Mouse (Mus musculus) neural tube, embryonic 14.5 days (tissue): ENCODE measurements at regions not wholly inside any gene's neighbourhood (a gene's known extent, or its start where the extent isn't known, plus 50 kb on each side); places are given as distances from the start of the nearest gene placed in this dataset.

Experiments
- ATAC-seq: fragments of 200-750 bp; cut with Nextera tagmentation; 2 replicates; pipeline ENCODE4 v1.8.0; 2017; ENCODE audit warnings: low read depth, mild to moderate bottlenecking, moderate TSS enrichment, moderate library complexity
- H3K27ac ChIP-seq: fragments of 300-500 bp; sonication (generic); 2 replicates; pipeline ENCODE4 v1.5.1; 2014; ENCODE audit warnings: low read depth, mild to moderate bottlenecking, control low read depth, low read length, moderate library complexity, mixed read lengths
- H3K27me3 ChIP-seq: fragments of 300-500 bp; sonication (generic); 2 replicates; pipeline ENCODE4 v1.6.1; 2014; ENCODE audit warnings: low read length; ENCODE audit not compliant: control insufficient read depth, insufficient read depth
- H3K36me3 ChIP-seq: fragments of 300-500 bp; sonication (generic); 2 replicates; pipeline ENCODE4 v1.6.1; 2014; ENCODE audit warnings: low read length, mixed read lengths; ENCODE audit not compliant: control insufficient read depth, insufficient read depth
- H3K4me1 ChIP-seq: fragments of 300-500 bp; sonication (generic); 2 replicates; pipeline ENCODE4 v1.6.1; 2014; ENCODE audit warnings: low read length; ENCODE audit not compliant: control insufficient read depth, insufficient read depth
- H3K4me2 ChIP-seq: fragments of 300-500 bp; sonication (generic); 2 replicates; pipeline ENCODE4 v1.6.1; 2014; ENCODE audit warnings: mild to moderate bottlenecking, low read depth, low read length, control low read depth
- H3K4me3 ChIP-seq: fragments of 300-500 bp; sonication (generic); 2 replicates; pipeline ENCODE4 v1.5.1; 2014; ENCODE audit warnings: low read depth, low read length, control low read depth, mixed read lengths
- H3K9ac ChIP-seq: fragments of 300-500 bp; sonication (generic); replicated peaks from 2 replicates; pipeline ENCODE4 v1.6.1; 2014; ENCODE audit warnings: low read depth, mild to moderate bottlenecking, control low read depth, low read length, mixed read lengths
- H3K9me3 ChIP-seq: fragments of 300-500 bp; sonication (generic); 2 replicates; pipeline ENCODE4 v1.6.1; 2016; ENCODE audit warnings: low read length; ENCODE audit not compliant: control insufficient read depth
- WGBS: fragments of 180-500 bp; shearing (Covaris S2); extraction: QIAGEN DNeasy Blood & Tissue Kit; methylation state at CpG from one replicate; pipeline ENCODE4 v1.1.7; 2014; 5-methylcytosine and 5-hydroxymethylcytosine counted together

DNA sequence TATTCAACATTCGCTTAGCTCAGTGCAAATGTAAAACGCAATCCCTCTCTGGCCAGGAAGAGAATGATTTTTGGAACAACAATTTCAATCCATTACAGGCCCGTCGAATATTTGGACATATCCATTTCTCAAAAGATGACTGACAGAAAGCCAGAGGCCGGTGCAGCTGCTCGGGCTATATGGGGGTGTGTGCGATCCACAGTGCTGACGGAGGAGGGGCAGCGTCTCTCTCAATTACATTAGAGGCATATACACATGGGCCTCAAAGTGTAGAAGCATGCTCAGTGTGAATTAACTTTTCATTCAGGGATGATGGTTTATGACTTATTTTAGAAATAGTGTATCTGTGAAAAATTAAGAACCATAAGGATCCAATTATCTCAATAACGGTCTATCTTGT is 483.4 kb upstream of the Cdh4 start:
- no peaks in the 10 kb centered on the region for H3K27me3 ChIP-seq
- H3K4me3 ChIP-seq: no peak overlapping the region
- H3K36me3 ChIP-seq: no peaks in the 10 kb centered on the region
- no peak for ATAC-seq
- 83% methylated on average over 10 of the region's 10 CpGs for WGBS
- no peak overlapping the region for H3K27ac ChIP-seq
- no peak overlapping the region for H3K4me2 ChIP-seq
- H3K4me1 ChIP-seq: no peaks in the 10 kb centered on the region
- H3K9ac ChIP-seq: no peak overlapping the region
- no peaks in the 10 kb centered on the region for H3K9me3 ChIP-seq

DNA sequence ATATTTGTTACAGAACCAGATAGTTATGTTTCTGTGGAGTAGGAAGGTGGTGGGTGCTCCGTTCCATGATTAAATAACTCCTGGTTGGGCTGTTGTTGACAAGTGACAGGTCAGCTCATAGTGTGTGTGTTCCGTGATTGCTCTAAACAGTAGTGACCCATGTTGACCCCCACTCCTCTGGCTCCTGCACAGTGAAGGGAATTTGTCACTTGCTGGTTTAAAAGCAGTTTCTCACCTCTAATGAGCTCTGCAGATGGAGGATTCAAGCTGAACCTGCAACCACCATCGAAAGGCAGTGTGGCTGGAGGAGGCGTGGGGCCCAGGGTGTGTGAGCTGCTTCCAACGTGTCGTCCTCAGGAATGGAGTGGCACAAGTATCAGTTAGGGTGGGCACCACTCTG is 482.6 kb upstream of the Cdh4 start:
- Histone ChIP-seq H3K27ac (no peak overlapping the region), H3K36me3 (no peaks in the 10 kb centered on the region), H3K27me3 (no peaks in the 10 kb centered on the region), H3K9ac (no peak overlapping the region), H3K4me1 (no peaks in the 10 kb centered on the region), H3K9me3 (no peaks in the 10 kb centered on the region), H3K4me3 (no peak overlapping the region), H3K4me2 (no peak overlapping the region)
- WGBS: 74% methylated on average over 6 of the region's 6 CpGs
- ATAC-seq: no peak

DNA sequence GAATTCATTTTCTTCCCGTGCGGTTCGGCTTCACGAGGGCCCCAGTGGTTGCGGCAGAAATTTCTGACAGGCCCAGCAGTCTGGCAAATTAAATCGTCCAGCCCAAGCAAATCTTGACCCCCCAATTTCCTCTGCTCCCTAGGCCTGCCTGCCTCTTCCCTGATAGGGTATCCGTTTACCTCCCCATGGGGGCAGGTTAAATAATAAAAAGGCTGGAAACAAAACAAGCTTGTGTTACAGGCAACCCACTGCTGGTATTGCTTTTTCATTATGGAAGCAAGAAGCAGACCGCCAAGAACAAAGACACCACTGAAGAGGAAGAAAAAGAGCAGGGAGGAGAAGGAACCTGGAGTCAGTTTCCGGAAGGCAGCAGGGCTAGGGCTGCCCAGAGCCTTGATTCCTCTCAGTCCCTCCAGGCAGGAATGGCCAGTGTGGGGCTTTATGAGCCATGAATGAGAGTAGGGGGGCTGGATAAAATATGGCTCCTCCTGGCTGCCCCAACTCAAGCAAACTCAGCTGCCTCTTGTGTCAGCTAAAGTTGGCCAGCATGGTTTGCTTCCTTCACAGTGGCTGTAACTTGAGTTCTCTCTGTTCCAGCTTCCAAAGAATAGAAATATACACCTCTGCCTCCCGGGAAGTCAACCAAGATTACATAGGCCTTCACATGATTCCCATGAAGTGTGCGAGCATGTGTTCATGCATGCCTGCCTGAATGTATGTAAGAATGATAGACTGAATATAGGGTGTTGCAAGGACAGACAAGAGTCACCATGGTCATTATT is 474.5 kb upstream of the Cdh4 start:
- no peak overlapping the region for H3K9ac ChIP-seq
- no peak overlapping the region for H3K27ac ChIP-seq

DNA sequence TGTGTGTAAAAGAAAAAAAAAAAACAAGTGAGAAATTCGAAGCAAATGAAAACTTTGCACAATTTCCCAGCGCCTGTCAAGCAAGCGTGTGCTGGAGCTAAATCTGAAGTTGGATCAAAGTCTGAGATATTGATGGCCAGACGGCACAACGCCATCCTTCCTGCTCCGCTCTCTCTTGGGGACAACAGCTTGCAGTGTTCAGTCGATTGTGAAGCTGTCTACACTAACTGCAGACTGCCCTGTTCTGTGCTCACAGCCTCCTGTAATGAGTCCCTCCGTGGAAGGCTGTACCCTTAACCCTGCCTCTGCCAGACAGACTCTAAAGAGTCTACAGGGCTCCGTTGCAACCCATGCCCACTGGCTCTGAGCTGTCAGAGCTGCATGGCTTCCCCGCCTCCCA is 472.5 kb upstream of the Cdh4 start:
- no peak overlapping the region for H3K4me2 ChIP-seq
- H3K27me3 ChIP-seq: no peaks in the 10 kb centered on the region
- H3K9me3 ChIP-seq: no peaks in the 10 kb centered on the region
- H3K4me3 ChIP-seq: no peak overlapping the region
- ATAC-seq: no peak
- H3K4me1 ChIP-seq: no peaks in the 10 kb centered on the region
- H3K27ac ChIP-seq: no peak overlapping the region
- WGBS: 61% methylated on average over 10 of the region's 10 CpGs
- H3K9ac ChIP-seq: no peak overlapping the region
- no peaks in the 10 kb centered on the region for H3K36me3 ChIP-seq

More for the DNA sequence above, 474.5 kb upstream of the Cdh4 start:
- no peaks in the 10 kb centered on the region for H3K36me3 ChIP-seq
- H3K4me1 ChIP-seq: no peaks in the 10 kb centered on the region
- ATAC-seq: no peak
- H3K9me3 ChIP-seq: no peaks in the 10 kb centered on the region
- no peak overlapping the region for H3K4me2 ChIP-seq
- WGBS: 53% methylated on average over 11 of the region's 11 CpGs
- H3K4me3 ChIP-seq: no peak overlapping the region
- no peaks in the 10 kb centered on the region for H3K27me3 ChIP-seq

DNA sequence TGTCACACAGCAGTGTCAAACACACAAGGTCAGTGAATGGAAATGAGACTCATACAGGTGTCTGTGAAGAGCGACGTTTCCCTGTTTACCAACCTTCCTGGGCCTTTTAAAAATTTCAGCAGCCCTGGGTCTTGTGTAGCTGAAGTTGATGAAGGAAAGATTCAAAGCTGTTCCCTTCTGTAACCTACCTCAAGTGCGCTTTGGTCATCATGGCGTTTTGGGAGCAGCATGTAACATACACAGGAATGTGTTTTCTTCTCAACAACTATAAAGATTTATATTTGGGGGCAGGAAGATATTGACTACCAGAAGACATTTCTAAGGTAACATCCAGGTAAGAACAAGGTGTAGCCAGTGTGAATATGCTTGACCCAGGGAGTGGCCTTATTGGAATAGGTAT is 466.9 kb upstream of the Cdh4 start:
- no peak overlapping the region for H3K4me2 ChIP-seq
- H3K4me1 ChIP-seq: no peaks in the 10 kb centered on the region
- no peak for ATAC-seq
- H3K9ac ChIP-seq: no peak overlapping the region
- no peaks in the 10 kb centered on the region for H3K27me3 ChIP-seq
- no peak overlapping the region for H3K4me3 ChIP-seq
- H3K36me3 ChIP-seq: no peaks in the 10 kb centered on the region
- 95% methylated on average over 4 of the region's 4 CpGs for WGBS
- no peaks in the 10 kb centered on the region for H3K9me3 ChIP-seq
- H3K27ac ChIP-seq: no peak overlapping the region

DNA sequence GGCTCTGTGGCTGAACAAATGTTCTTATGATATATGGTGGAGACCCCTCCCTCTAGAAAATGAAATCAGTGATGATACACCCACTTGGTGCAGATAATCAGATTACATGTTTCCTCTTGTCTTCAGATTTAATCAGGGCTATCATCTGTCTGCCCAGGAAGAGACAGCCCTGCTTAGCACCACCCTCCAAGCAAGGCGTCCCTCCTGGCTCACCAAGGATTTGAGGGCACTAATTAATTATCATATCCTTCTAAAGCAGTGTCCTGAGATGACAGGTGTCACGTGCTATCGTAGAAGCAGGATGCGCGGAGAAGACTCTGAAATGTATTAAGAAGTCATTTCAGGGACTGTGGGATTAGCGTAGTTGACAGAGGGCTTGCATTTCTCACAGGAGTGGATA is 466.2 kb upstream of the Cdh4 start:
- Histone ChIP-seq H3K27ac (no peak overlapping the region), H3K4me2 (no peak overlapping the region), H3K27me3 (no peaks in the 10 kb centered on the region), H3K9ac (no peak overlapping the region), H3K9me3 (no peaks in the 10 kb centered on the region), H3K36me3 (no peaks in the 10 kb centered on the region), H3K4me3 (no peak overlapping the region), H3K4me1 (no peaks in the 10 kb centered on the region)
- WGBS: 74% methylated on average over 6 of the region's 6 CpGs
- ATAC-seq: no peak

DNA sequence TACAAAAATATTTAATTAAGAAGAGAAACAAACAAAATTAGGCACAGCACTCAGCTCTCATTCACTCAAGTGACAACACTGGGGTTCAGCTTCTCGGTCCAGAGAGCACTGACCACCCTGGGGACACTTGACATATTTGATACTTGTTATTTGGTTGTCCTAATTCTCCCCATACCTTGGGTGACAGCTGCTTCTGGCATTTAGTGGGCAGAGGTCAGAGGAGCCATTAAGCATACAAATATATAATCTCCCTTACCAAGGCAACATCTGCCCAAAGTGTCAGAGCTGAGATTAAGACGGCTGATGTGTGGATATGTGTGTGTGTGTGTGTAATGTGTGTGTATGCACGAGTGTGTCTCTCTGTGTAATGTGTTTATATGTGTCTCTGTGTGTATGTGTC is 465.7 kb upstream of the Cdh4 start:
- Histone ChIP-seq H3K4me1 (no peaks in the 10 kb centered on the region), H3K9me3 (no peaks in the 10 kb centered on the region), H3K27me3 (no peaks in the 10 kb centered on the region), H3K9ac (no peak overlapping the region), H3K4me2 (no peak overlapping the region), H3K27ac (no peak overlapping the region), H3K4me3 (no peak overlapping the region), H3K36me3 (no peaks in the 10 kb centered on the region)
- WGBS: 78% methylated on average over 3 of the region's 3 CpGs
- ATAC-seq: no peak

DNA sequence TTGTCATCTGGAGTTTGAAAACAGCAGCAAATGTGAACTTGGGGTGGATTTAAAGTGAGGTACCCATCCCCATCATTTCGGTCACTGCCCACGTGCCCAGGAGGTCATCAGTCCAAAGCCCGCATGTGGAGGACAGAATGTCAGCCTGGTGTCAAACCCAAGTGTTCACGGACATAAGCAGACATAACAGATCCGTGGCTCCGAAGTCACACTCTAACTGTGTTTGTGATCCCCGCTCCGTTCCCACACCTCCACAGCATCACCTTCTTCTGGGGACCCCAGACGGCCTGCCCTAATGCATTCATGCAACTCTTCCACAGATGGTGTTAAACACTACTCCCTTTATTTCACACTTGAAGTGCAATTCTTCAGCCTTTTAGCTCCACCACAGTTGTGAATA is 462.8 kb upstream of the Cdh4 start:
- Histone ChIP-seq H3K36me3 (no peaks in the 10 kb centered on the region), H3K4me3 (no peak overlapping the region), H3K27ac (no peak overlapping the region), H3K9me3 (no peaks in the 10 kb centered on the region), H3K4me2 (no peak overlapping the region), H3K27me3 (no peaks in the 10 kb centered on the region), H3K4me1 (peaks cover 4% of the 10 kb centered on the region), H3K9ac (no peak overlapping the region)
- 93% methylated on average over 9 of the region's 9 CpGs for WGBS
- ATAC-seq: no peak

DNA sequence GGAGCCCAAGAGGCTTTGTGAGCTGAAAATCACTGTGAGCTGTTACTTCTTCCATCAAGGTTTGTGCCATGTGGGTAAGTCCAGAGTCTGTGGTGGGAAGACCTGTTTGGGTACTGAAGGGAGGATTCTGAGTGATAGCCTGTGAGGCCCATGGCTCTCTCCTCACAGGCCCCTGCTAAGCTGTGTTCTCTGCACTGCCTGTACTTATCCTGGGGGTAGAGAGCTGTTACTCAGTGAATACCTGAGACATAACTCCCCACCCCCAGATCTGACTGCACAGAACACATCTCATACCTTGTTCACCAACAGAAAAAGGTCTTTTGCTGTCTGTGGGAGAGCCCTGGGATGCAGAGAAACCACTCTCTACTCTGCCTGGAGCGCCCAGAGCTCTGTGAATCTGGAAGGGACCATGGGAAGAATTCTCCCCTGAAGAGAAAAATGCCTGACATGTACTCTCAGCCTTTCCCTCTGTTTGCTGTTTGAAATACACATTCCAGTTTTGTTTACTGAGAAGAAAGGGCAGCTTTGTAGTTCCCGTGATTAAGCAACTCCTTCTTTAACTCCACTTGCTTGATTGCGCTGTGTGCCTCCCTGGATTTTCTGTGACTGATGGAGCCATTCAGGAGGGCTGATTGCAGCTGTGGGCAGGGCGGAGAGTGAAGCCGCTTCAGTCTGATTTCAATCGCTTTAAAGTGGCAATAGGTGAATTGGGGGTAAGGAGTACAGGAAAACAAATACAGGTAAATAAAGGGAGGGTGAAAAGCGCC is 460.3 kb upstream of the Cdh4 start:
- Histone ChIP-seq H3K27me3 (no peaks in the 10 kb centered on the region), H3K4me3 (no peak overlapping the region), H3K36me3 (no peaks in the 10 kb centered on the region), H3K4me2 (no peak overlapping the region), H3K4me1 (peaks cover 4% of the 10 kb centered on the region), H3K9me3 (no peaks in the 10 kb centered on the region), H3K27ac (no peak overlapping the region), H3K9ac (no peak overlapping the region)
- no peak for ATAC-seq
- 22% methylated on average over 7 of the region's 7 CpGs for WGBS
